Mouse (Mus musculus) forebrain, embryonic 16.5 days (tissue): ENCODE data around the gene Tns1. TPM values are rescaled to one million over a fixed set of nuclear protein-coding genes. Genes with fewer than 3 reads are reported as not detected.

Source experiments
- ATAC-seq: fragments of 200-750 bp; cut with Nextera tagmentation; 2 replicates; pipeline ENCODE4 v1.8.0; 2017; ENCODE audit warnings: mild to moderate bottlenecking, moderate library complexity
- H3K27ac ChIP-seq: fragments of 300-500 bp; sonication (generic); 2 replicates; pipeline ENCODE4 v1.5.1; 2014; ENCODE audit warnings: low read length, control low read depth
- H3K27me3 ChIP-seq: fragments of 300-500 bp; sonication (generic); replicated peaks from 2 replicates; pipeline ENCODE4 v1.6.1; 2014; ENCODE audit warnings: low read length; ENCODE audit not compliant: control insufficient read depth, insufficient read depth
- H3K36me3 ChIP-seq: fragments of 300-500 bp; sonication (generic); 2 replicates; pipeline ENCODE4 v1.6.1; 2014; ENCODE audit not compliant: control insufficient read depth, insufficient read depth
- H3K4me1 ChIP-seq: fragments of 300-500 bp; sonication (generic); replicated peaks from 2 replicates; pipeline ENCODE4 v1.6.1; 2014; ENCODE audit warnings: low read length; ENCODE audit not compliant: control insufficient read depth, insufficient read depth
- H3K4me2 ChIP-seq: fragments of 300-500 bp; sonication (generic); 2 replicates; pipeline ENCODE4 v1.6.1; 2014; ENCODE audit warnings: mild to moderate bottlenecking, low read length, control low read depth
- H3K4me3 ChIP-seq: fragments of 300-500 bp; sonication (generic); replicated peaks from 2 replicates; pipeline ENCODE4 v1.5.1; 2014; ENCODE audit warnings: mild to moderate bottlenecking, low read length, control low read depth
- H3K9ac ChIP-seq: fragments of 300-500 bp; sonication (generic); replicated peaks from 2 replicates; pipeline ENCODE4 v1.6.1; 2014; ENCODE audit warnings: low read depth, low read length, control low read depth
- H3K9me3 ChIP-seq: fragments of 300-500 bp; sonication (generic); 2 replicates; pipeline ENCODE4 v1.6.1; 2016; ENCODE audit warnings: low read length; ENCODE audit not compliant: control insufficient read depth
- WGBS: fragments of 180-500 bp; shearing (Covaris S2); extraction: QIAGEN DNeasy Blood & Tissue Kit; methylation state at CpG from one replicate; pipeline ENCODE4 v1.1.7; 2014; 5-methylcytosine and 5-hydroxymethylcytosine counted together
- polyA plus RNA-seq: library from polyadenylated mRNA; unstranded; fragments of >200 nt; fragmentation: Nextera tagmentation; extraction: Ambion mirVana; gene quantifications from 2 replicates; pipeline ENCODE4 v1.2.1, GENCODE M21; 2015

Gene Tns1
- polyA plus RNA-seq, 1 experiment from 2014 or later = 10.7 TPM

DNA sequence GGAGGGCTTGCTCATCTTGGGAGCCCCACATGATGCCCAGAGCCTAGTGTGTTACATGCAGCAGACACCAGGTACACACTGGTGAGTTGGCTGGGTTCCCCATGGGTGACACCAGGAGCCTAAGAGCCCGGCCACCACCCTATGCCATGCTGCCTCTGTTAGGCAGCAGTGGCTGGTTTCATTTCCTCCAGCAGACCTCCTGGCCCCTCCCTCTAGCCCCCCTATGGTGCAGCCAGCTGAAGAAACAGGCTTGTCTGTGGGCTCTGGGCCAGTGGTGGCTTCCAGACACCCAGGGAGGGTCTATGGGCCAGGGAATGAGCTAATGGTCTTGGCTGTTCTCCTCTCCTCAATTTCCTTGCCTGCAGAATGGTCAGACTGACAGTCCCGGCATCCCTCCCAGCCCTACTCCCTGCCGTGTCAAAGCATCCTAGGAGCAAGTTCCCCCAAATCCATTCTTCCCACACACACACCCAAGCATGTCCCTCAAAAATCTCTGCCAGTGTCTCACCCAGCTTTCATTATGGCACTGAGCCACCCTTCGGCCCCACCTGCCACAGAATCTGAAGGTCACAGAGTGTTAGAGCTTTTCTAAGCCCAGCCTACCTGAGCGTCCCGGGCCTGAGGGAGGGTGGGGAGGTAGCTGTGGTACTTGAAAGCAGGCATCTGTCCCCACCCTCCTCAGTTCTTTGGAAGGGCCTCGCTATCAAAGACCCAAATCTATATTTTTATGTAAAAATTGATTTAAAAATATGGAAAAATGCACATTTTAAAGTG, 29.6 kb downstream of the Tns1 start:
- Histone ChIP-seq H3K36me3 (no peaks in the 10 kb centered on the region), H3K4me2 (no peak overlapping the region), H3K9ac (no peak overlapping the region), H3K4me3 (no peak overlapping the region), H3K27ac (no peak overlapping the region), H3K9me3 (no peaks in the 10 kb centered on the region), H3K27me3 (no peaks in the 10 kb centered on the region), H3K4me1 (peaks cover 39% of the 10 kb centered on the region)
- WGBS = 34% methylated on average over 7 of the region's 7 CpGs
- peak; percentile 43 for ATAC-seq

DNA sequence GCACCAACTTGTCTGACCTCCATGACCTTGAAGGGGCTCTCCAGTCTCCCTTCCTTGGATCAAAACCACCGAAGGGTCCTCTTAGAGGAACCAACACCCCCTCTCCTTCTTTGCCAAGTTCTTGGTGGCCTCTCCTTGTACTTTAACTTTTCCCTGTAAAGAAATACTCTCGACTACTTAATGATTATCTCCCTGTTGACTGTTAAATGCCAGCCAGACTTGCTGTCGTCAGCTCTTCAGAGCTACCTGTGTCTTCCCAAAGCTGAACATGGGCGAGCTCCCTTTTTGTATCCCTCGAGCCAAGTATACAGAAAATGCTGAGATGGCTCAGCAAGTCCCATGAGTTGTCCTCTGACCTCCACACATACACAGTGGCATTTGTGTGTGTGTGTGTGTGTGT, 30.8 kb downstream of the Tns1 start:
- H3K4me1 ChIP-seq = peaks cover 28% of the 10 kb centered on the region
- H3K27me3 ChIP-seq = no peaks in the 10 kb centered on the region
- no peak overlapping the region for H3K27ac ChIP-seq
- H3K4me2 ChIP-seq = no peak overlapping the region
- no peak for ATAC-seq
- WGBS = 89% methylated on average over 5 of the region's 5 CpGs
- no peaks in the 10 kb centered on the region for H3K36me3 ChIP-seq
- H3K9ac ChIP-seq = no peak overlapping the region
- H3K9me3 ChIP-seq = no peaks in the 10 kb centered on the region
- H3K4me3 ChIP-seq = no peak overlapping the region

DNA sequence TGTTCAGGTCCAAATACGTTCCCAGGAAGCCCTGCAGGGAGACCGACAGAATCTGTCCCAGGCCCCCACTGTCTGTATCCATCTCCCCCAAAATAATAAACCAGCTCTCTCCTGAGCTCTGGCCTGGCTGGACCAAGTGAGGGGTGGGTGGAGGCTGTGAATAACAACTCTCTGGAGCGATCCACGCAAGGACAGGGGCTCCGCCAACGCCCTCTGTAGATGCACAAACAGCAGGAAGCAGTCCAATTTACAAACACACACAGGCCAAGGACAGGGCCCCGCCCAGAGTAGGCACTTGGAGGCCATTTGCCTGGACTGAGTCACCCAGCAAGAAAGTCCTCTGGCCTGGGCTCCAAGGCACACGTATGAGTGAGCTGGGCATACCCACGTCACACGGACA, 32.0 kb downstream of the Tns1 start:
- H3K27me3 ChIP-seq = no peaks in the 10 kb centered on the region
- no peak for ATAC-seq
- no peak overlapping the region for H3K4me3 ChIP-seq
- H3K9ac ChIP-seq = no peak overlapping the region
- H3K9me3 ChIP-seq = no peaks in the 10 kb centered on the region
- H3K27ac ChIP-seq = no peak overlapping the region
- no peak overlapping the region for H3K4me2 ChIP-seq
- no peaks in the 10 kb centered on the region for H3K36me3 ChIP-seq
- peaks cover 18% of the 10 kb centered on the region for H3K4me1 ChIP-seq
- 54% methylated on average over 10 of the region's 10 CpGs for WGBS

DNA sequence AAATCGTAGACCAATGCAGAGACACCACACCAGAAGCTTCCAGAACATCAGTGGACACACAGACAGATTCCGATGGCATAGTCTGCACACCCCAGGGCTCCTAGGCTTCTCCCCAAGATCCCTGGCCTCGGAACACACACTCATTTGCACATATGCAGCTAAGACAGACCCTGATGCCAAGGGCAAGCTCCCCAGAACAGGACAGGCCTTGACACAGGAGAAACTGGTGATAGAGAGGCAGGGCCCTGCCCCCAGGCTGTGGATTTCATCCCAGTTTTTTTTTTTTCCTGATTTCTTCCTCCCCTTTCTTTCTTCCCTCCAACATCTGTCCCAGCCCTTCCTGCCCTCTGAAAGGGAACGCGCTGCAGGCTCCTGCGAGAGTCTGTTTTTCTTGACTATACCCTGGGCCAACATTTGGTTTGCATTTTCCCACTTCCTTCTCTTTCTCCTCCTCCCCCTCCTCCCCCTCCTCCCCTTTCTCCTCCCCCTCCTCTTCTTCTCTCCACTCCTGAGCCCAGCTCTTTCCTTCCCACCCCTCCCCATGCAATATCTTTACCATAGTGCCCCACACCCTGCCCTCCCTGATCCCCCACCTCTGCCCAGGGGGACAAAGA, 32.5 kb downstream of the Tns1 start:
- WGBS = 37% methylated on average over 6 of the region's 6 CpGs
- Histone ChIP-seq H3K27me3 (no peaks in the 10 kb centered on the region), H3K9me3 (no peaks in the 10 kb centered on the region), H3K27ac (no peak overlapping the region), H3K9ac (no peak overlapping the region), H3K4me2 (no peak overlapping the region), H3K4me3 (no peak overlapping the region), H3K4me1 (peaks cover 18% of the 10 kb centered on the region), H3K36me3 (no peaks in the 10 kb centered on the region)
- 0 out of 2 replicates have a peak, but pooled peaks have one; percentile 5 for ATAC-seq

DNA sequence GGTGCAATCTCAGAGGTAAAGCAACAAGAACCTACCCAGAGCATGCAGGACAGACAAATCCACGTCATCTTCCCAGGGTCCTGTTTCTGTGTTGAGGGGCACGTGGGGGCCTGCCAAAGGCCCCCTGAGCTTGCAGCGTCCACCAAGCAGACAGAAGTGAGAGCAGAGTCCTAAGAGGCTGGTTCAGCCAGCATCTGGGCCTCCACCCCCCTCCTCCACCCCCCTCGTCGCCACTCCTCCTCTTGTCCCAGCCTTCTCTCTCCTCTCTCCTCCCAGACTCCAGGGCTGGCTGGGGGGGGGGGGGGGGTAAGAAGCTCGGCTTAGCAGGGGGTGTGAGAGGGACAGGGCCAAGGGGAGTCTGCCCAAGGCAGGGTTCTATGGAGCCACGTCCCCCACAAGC, 33.1 kb downstream of the Tns1 start:
- no peak overlapping the region for H3K4me3 ChIP-seq
- no peaks in the 10 kb centered on the region for H3K9me3 ChIP-seq
- ATAC-seq = no peak
- 25% methylated on average over 7 of the region's 7 CpGs for WGBS
- H3K27ac ChIP-seq = no peak overlapping the region
- H3K4me2 ChIP-seq = no peak overlapping the region
- H3K27me3 ChIP-seq = no peaks in the 10 kb centered on the region
- peaks cover 18% of the 10 kb centered on the region for H3K4me1 ChIP-seq
- no peak overlapping the region for H3K9ac ChIP-seq
- H3K36me3 ChIP-seq = no peaks in the 10 kb centered on the region

DNA sequence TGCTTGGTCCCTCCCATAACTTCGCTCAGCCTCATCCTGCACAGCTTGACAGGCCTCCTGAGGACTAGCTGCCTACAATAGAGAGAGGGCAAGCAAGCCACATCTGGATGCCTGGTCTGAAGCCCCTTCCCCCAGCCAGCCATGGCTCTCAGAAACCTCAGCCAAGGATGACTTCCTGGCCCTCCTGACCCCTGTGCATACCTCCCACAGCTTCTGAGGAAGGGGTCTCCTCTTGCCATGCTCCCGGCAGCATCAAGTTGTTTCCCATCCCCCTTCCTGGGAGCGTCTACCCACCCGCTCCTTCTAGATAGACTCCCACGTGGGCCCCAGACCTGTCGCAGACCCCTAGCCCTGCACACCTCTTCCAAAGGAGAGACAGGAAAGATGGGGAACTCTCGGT, 33.9 kb downstream of the Tns1 start:
- no peak for ATAC-seq
- no peak overlapping the region for H3K4me2 ChIP-seq
- 73% methylated on average over 7 of the region's 7 CpGs for WGBS

DNA sequence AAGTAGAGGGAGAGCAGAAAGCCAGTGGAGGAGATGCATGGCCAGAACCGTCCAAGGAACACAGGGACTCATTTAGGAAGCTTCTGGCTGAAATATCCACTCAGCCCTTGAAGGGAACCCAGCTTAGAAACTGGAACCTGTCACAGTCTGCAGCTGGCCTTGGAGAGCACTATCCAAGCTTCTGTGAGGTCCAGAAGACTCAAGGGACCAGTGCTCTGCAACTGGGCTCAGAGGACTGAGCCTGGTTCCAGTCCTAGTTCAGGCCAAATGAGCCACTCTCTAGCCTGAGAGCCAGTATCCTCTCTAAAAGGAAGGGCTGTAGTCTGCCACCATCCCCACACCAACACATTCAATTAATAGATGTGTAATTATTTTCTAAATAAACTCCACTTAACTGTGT, 35.7 kb downstream of the Tns1 start:
- H3K27me3 ChIP-seq = no peaks in the 10 kb centered on the region
- H3K36me3 ChIP-seq = no peaks in the 10 kb centered on the region
- no peaks in the 10 kb centered on the region for H3K9me3 ChIP-seq
- no peak overlapping the region for H3K4me3 ChIP-seq
- no peak overlapping the region for H3K9ac ChIP-seq
- ATAC-seq = no peak
- no peak overlapping the region for H3K4me2 ChIP-seq
- WGBS = 80% methylated on average over 1 of the region's 1 CpGs
- H3K27ac ChIP-seq = no peak overlapping the region
- peaks cover 8% of the 10 kb centered on the region for H3K4me1 ChIP-seq

More for the DNA sequence above, 33.9 kb downstream of the Tns1 start:
- no peak overlapping the region for H3K4me3 ChIP-seq
- no peak overlapping the region for H3K9ac ChIP-seq
- H3K27ac ChIP-seq = no peak overlapping the region
- H3K9me3 ChIP-seq = no peaks in the 10 kb centered on the region
- H3K4me1 ChIP-seq = peaks cover 18% of the 10 kb centered on the region
- no peaks in the 10 kb centered on the region for H3K36me3 ChIP-seq
- H3K27me3 ChIP-seq = no peaks in the 10 kb centered on the region

DNA sequence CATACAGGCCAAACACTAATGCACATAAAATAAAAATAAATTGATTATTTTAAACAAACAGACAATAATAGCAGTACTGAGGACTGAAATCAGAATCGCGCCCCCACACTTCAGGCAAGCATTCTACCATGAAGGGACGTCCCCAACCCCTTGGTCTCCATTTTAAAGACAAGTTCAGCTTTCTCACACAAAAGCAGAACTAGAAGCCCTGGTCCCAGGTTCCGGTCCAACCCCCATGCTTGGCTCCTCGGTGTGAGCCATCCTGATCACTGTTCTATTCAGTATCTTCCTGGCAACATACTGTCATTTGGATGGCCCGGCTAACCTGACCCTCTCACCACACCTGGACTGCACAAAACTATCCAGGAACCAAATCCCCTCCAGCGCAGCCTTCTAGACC, 38.7 kb downstream of the Tns1 start:
- 87% methylated on average over 7 of the region's 7 CpGs for WGBS
- Histone ChIP-seq H3K36me3 (no peaks in the 10 kb centered on the region), H3K27ac (no peak overlapping the region), H3K27me3 (no peaks in the 10 kb centered on the region), H3K4me3 (no peak overlapping the region), H3K9me3 (no peaks in the 10 kb centered on the region), H3K4me1 (no peaks in the 10 kb centered on the region), H3K9ac (no peak overlapping the region), H3K4me2 (no peak overlapping the region)
- ATAC-seq = no peak

DNA sequence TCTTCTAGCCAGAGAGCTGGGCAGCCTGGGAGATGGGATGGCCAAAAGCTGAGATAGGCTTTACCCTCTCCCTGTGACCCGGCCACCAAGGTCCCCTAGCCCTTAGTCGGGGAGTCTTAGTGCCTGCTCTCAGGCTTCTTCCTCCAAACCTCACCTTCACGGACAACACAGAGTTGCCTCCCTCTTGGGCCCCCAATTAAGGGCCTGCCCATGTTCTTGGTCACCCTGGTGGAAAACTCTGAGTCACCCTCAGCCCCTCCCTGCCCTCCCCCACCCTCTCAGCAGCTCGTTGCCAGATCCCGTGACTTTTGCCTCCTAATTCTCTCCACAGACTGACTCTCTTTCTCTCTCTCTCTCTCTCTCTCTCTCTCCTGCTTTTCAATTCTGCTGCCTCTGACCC, 39.5 kb downstream of the Tns1 start:
- Histone ChIP-seq H3K4me3 (no peak overlapping the region), H3K36me3 (no peaks in the 10 kb centered on the region), H3K27me3 (no peaks in the 10 kb centered on the region), H3K4me1 (no peaks in the 10 kb centered on the region), H3K9ac (no peak overlapping the region), H3K4me2 (no peak overlapping the region), H3K9me3 (no peaks in the 10 kb centered on the region), H3K27ac (no peak overlapping the region)
- ATAC-seq = no peak
- 52% methylated on average over 5 of the region's 5 CpGs for WGBS
